Mouse (Mus musculus) kidney, adult 18-20 months (tissue): Measurements from ENCODE around the gene Ncoa3.
"Not testable (repeated sequence)": the region's sequence is repeated elsewhere in the genome, so short reads cannot be mapped to it uniquely, and the experiment has no call there.

Experiments used
- DNase-seq: peaks from one replicate; pipeline ENCODE4 v3.0.0; 2021

Ncoa3 gene

GRCm38 (mm10) chr2:165992270-165993172 is at the start of gene Ncoa3:
Gene Ncoa3 (plus strand): TSS chr2:165992636.
- peak; percentile 93 for DNase-seq

- no peak for DNase-seq
Measured at GRCm38 (mm10) chr2:165943113-165943512, 49.3 kb upstream of the Ncoa3 start.

GRCm38 (mm10) chr2:165944576-165945351 is 47.7 kb upstream of the Ncoa3 start:
- no peak for DNase-seq

GRCm38 (mm10) chr2:165946046-165946564 is 46.3 kb upstream of the Ncoa3 start:
- no peak for DNase-seq

GRCm38 (mm10) chr2:165948007-165948406 is 44.4 kb upstream of the Ncoa3 start:
- DNase-seq, result no peak

GRCm38 (mm10) chr2:165948785-165949184 is 43.7 kb upstream of the Ncoa3 start:
- DNase-seq, result not testable (repeated sequence)

- no peak for DNase-seq
Measured at GRCm38 (mm10) chr2:165949719-165950118, 42.7 kb upstream of the Ncoa3 start.

GRCm38 (mm10) chr2:165951432-165952068 is 40.9 kb upstream of the Ncoa3 start:
- no peak for DNase-seq

GRCm38 (mm10) chr2:165954872-165955271 is 37.6 kb upstream of the Ncoa3 start:
- DNase-seq, result peak; percentile 63

GRCm38 (mm10) chr2:165955386-165955785 is 37.0 kb upstream of the Ncoa3 start:
- no peak for DNase-seq

GRCm38 (mm10) chr2:165956096-165956740 is 36.2 kb upstream of the Ncoa3 start:
- no peak for DNase-seq

GRCm38 (mm10) chr2:165957257-165957828 is 35.1 kb upstream of the Ncoa3 start:
- DNase-seq, result no peak

GRCm38 (mm10) chr2:165958556-165958955 is 33.9 kb upstream of the Ncoa3 start:
- no peak for DNase-seq

- no peak for DNase-seq
Measured at GRCm38 (mm10) chr2:165960695-165961094, 31.7 kb upstream of the Ncoa3 start.

- DNase-seq, result no peak
Measured at GRCm38 (mm10) chr2:165962824-165963223, 29.6 kb upstream of the Ncoa3 start.

- peak; percentile 68 for DNase-seq
Measured at GRCm38 (mm10) chr2:165964121-165964520, 28.3 kb upstream of the Ncoa3 start.

GRCm38 (mm10) chr2:165967076-165967475 is 25.4 kb upstream of the Ncoa3 start:
- no peak for DNase-seq

GRCm38 (mm10) chr2:165967823-165968555 is 24.4 kb upstream of the Ncoa3 start:
- DNase-seq, result no peak

- DNase-seq, result peak; percentile 49
Measured at GRCm38 (mm10) chr2:165968876-165969275, 23.6 kb upstream of the Ncoa3 start.

- DNase-seq, result no peak
Measured at GRCm38 (mm10) chr2:165969391-165969790, 23.0 kb upstream of the Ncoa3 start.

- DNase-seq, result no peak
Measured at GRCm38 (mm10) chr2:165969961-165970360, 22.5 kb upstream of the Ncoa3 start.
